Mouse (Mus musculus) skeletal muscle tissue, adult 2 months (tissue): ENCODE results near the gene Brs3.

ENCODE experiments used
- DNase-seq: peaks from one replicate; pipeline ENCODE4 v3.0.0-alpha.2; 2012; ENCODE audit warnings: low read depth, low spot score

Brs3 gene

DNA sequence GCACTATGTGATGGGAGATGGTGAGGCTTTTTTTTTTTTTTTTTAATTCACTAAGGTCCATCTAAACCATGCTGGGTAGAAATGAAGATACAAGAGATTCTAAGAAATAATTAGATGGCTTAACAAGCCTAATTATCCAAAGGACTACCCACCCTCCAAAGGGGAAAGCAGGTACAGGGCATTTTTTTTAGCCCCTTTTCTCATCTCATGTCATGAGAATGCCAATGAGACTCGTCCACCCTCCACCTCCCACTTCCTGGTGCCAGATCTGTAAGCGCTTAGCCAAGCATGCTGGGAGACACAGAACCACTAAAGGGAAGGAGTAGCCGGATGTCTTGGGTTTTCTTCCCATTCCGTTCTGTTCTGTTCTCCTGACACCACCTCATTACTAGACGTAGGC, at the start of gene Brs3:
Brs3 (plus strand) TSS at position 301 of the 400 bp plus-strand sequence.
- no peak for DNase-seq

- no peak for DNase-seq
These were observed 30.0 kb upstream of the Brs3 start for GRCm38 (mm10) chrX:57012891-57013290.

DNA sequence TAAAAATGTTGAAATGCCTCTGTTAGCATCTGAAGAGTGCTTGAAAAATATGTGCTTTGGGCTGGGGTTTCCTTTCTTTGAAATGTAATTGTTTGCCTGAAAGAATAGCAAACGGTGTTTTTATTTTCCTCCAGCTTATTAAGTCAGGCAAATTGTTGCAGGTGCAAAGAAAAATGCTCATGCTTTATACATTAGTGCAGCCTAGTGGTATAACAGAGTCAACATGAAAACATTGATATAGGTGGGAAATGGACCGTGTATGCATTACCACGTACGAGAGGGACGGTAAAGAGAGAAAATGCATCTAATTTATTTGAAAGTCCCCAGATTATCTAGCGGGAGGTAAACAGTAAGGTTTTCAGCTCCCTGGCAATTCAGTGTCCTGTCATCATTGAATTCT, 995 bp downstream of the Brs3 start:
- no peak for DNase-seq

DNA sequence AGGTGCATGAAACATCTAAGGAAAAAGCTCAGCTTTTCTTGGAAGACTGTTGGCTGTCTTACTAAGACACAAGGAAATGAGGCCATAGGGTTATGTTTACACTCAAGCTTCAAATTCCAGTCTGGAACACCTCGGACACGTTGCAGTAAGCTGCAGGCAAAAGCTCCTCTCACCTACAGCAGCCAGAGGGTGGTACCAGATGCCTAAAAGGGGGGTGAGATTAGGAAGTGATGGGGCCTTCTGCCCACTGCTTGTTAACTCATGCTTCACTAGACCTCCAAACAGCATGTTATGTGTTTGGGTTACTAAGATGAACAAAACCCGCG, 9.9 kb downstream of the Brs3 start:
- no peak for DNase-seq

DNA sequence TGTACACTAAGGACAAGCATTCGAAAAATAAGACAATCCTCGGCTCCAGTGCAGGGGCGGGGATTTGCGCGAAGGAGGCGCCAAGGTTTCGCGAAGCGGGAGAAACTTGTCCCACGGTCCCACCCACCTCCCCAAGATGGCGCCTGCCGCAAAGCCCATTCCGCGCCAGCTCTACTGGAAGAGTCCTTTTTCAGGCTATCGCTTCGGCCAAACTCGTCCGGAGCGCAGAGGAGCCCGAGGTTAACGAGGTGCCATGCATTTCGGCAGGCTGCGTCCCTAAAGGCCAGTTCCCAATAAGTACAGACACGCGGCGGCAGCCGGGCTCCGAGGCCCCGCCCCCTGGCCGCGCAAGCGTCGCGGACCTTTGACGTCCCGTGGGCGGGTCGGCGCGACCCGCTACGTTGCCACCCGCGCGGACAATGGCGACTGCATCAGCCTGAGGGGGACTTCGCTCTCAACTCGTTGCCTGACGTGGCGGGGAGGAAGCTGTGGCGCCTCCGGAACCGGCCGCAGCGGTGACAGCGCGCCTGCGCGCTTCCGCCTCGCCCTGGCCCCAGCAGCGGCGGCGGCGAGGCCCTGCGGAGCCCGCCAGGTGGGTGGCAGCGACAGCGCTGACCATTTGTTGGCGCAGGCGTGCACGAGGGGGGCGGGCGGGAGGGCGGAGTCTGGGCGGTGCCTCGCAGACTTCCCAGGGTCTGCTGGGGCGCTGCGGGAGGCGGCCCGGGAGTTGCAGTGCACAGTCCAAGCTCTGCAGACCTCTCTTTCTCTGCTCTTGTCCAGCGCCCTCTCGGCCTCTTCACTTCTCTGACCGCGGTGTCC, 10.5 kb downstream of the Brs3 start, which contains the start of gene Htatsf1:
Htatsf1 (plus strand) TSS at position 410 of the 819 bp plus-strand sequence.
- peak; percentile 59 for DNase-seq

- DNase-seq = no peak
These were observed 11.1 kb downstream of the Brs3 start for GRCm38 (mm10) chrX:57053993-57054385.

GRCm38 (mm10) chrX:57081496-57081895, 38.6 kb downstream of the Brs3 start:
- DNase-seq = no peak

- DNase-seq = no peak
These were observed 44.9 kb downstream of the Brs3 start, which contains the start of gene Vgll1 for GRCm38 (mm10) chrX:57087806-57088205. TSS of gene Vgll1 (plus strand) at chrX:57088106.
